Mouse (Mus musculus) forebrain, embryonic 11.5 days (tissue): ENCODE measurements at regions not wholly inside any gene's neighbourhood (a gene's known extent, or its start where the extent isn't known, plus 50 kb on each side); places are given as distances from the start of the nearest gene placed in this dataset.

ENCODE experiments used
- ATAC-seq: fragments of 200-750 bp; cut with Nextera tagmentation; replicated peaks from 2 replicates; pipeline ENCODE4 v1.8.0; 2017; ENCODE audit warnings: moderate TSS enrichment; ENCODE audit not compliant: low FRiP score
- DNase-seq: peaks from one replicate; pipeline ENCODE4 v3.0.0-alpha.2; 2017; ENCODE audit warnings: low spot score
- H3K27ac ChIP-seq: fragments of 300-500 bp; sonication (generic); 2 replicates; pipeline ENCODE4 v1.5.1; 2014; ENCODE audit warnings: low read depth, low read length
- H3K27me3 ChIP-seq: fragments of 300-500 bp; sonication (generic); 2 replicates; pipeline ENCODE4 v1.6.1; 2014; ENCODE audit warnings: mild to moderate bottlenecking, low read length, mixed read lengths; ENCODE audit not compliant: control insufficient read depth, insufficient read depth
- H3K36me3 ChIP-seq: fragments of 300-500 bp; sonication (generic); 2 replicates; pipeline ENCODE4 v1.6.1; 2014; ENCODE audit warnings: mild to moderate bottlenecking, low read length, moderate library complexity, mixed read lengths; ENCODE audit not compliant: control insufficient read depth, insufficient read depth
- H3K4me1 ChIP-seq: fragments of 300-500 bp; sonication (generic); replicated peaks from 2 replicates; pipeline ENCODE4 v1.6.1; 2014; ENCODE audit warnings: low read length, mixed read lengths; ENCODE audit not compliant: control insufficient read depth, insufficient read depth
- H3K4me2 ChIP-seq: fragments of 300-500 bp; sonication (generic); 2 replicates; pipeline ENCODE4 v1.6.1; 2014; ENCODE audit warnings: low read depth, mild to moderate bottlenecking, low read length, moderate library complexity, mixed read lengths; ENCODE audit not compliant: severe bottlenecking
- H3K4me3 ChIP-seq: fragments of 300-500 bp; sonication (generic); 2 replicates; pipeline ENCODE4 v1.5.1; 2014; ENCODE audit warnings: low read depth, low read length
- H3K9ac ChIP-seq: fragments of 300-500 bp; sonication (generic); 2 replicates; pipeline ENCODE4 v1.6.1; 2014; ENCODE audit warnings: low read length
- H3K9me3 ChIP-seq: fragments of 300-500 bp; sonication (generic); 2 replicates; pipeline ENCODE4 v1.6.1; 2016; ENCODE audit warnings: low read length, mixed read lengths; ENCODE audit not compliant: control insufficient read depth
- WGBS: fragments of 180-500 bp; shearing (Covaris S2); extraction: QIAGEN DNeasy Blood & Tissue Kit; methylation state at CpG from one replicate; pipeline ENCODE4 v1.1.7; 2014; 5-methylcytosine and 5-hydroxymethylcytosine counted together

DNA sequence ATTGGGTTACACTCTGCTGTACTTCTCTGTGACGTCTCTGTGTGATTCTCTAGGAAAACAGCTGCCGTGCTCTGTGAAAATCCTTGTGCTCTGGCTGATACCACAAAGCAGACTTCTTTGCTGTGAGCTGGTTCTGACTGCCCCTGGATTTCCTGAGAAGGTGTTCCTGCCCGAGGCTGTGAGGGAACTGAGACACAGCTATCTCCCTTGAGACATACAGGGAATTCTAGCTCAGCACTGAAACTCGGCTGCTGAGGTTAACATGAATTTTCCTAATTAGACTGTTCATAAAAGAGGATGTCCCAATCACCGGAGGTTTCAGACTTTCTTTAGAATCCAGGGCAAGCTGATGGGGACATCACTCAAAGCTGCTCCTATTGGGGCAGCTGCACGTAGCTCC, 233.4 kb upstream of the Bmper start:
- H3K9ac ChIP-seq: no peak overlapping the region
- 72% methylated on average over 6 of the region's 6 CpGs for WGBS
- H3K27me3 ChIP-seq: no peaks in the 10 kb centered on the region
- DNase-seq (no peak), ATAC-seq (no peak)
- no peak overlapping the region for H3K4me3 ChIP-seq
- H3K27ac ChIP-seq: no peak overlapping the region
- no peaks in the 10 kb centered on the region for H3K36me3 ChIP-seq
- H3K4me2 ChIP-seq: no peak overlapping the region
- no peaks in the 10 kb centered on the region for H3K4me1 ChIP-seq
- no peaks in the 10 kb centered on the region for H3K9me3 ChIP-seq

DNA sequence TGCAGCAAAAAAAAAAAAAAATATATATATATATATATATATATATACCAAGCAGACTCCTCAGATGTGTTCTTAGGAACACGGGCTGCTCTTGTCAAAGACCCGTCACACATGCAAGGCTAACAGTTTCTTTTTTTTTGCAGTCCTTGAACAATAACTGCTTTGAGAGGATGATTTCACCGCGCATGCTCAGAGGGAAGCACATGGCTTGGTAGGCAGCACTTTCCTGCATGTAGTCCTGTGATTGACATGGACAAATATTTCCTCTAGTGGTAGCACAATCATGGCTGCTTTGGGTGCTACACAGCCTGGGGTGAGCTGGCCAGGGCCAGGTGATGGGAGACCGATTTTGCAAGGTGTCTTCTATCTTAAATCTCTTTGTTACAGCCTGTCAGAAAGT, 229.3 kb upstream of the Bmper start:
- Histone ChIP-seq H3K27me3 (no peaks in the 10 kb centered on the region), H3K4me2 (no peak overlapping the region), H3K36me3 (no peaks in the 10 kb centered on the region), H3K9ac (no peak overlapping the region), H3K27ac (no peak overlapping the region), H3K9me3 (no peaks in the 10 kb centered on the region), H3K4me3 (no peak overlapping the region), H3K4me1 (no peaks in the 10 kb centered on the region)
- DNase-seq (no peak), ATAC-seq (no peak)
- WGBS: 84% methylated on average over 5 of the region's 5 CpGs

DNA sequence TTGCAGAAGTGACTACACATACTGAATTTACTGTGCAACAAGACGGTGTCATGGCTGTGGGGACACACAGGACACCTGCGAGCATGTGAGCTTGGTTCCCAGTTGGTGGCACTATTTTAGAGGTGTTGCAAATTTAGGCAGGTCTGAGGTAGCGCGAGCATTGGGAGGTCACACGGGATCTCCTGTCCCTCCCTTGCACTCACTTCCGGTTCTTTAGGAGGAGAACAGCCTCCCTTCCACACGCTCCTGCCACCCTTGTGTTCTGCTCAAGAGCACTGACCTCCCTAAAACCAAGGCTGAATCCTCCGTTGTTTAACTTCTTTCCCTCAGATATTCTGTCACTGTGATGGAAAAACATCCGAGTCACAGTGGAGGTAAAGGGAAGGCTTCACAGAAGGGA, 227.3 kb upstream of the Bmper start:
- Histone ChIP-seq H3K4me3 (no peak overlapping the region), H3K27ac (no peak overlapping the region), H3K4me1 (no peaks in the 10 kb centered on the region), H3K9me3 (no peaks in the 10 kb centered on the region), H3K27me3 (no peaks in the 10 kb centered on the region; the same call in 1 of the 2 replicates), H3K4me2 (no peak overlapping the region), H3K9ac (no peak overlapping the region), H3K36me3 (no peaks in the 10 kb centered on the region)
- ATAC-seq: no peak
- no peak for DNase-seq
- WGBS: 76% methylated on average over 9 of the region's 9 CpGs

DNA sequence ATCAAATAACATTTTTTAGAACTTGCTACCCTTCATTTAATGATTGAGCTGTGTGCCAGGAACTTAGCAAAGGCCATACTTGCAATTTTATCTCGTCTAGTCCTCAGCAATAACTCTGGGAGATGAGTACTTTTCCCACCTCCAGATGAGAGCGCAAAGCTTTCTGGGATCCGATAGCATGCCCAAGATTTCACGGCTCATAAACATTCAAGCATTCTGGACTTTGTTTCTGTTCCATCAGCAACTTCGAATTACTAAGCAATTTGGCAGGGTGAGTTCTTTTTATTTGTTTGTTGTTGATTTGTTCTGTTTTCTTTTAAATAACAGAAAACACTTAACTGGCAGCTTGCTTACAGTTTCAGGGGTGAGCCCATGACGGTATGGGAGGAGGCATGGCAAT, 224.6 kb upstream of the Bmper start:
- H3K36me3 ChIP-seq: no peaks in the 10 kb centered on the region
- no peak overlapping the region for H3K4me3 ChIP-seq
- H3K27me3 ChIP-seq: no peaks in the 10 kb centered on the region; the same call in 1 of the 2 replicates
- no peak overlapping the region for H3K27ac ChIP-seq
- no peak overlapping the region for H3K9ac ChIP-seq
- H3K9me3 ChIP-seq: no peaks in the 10 kb centered on the region
- 92% methylated on average over 6 of the region's 6 CpGs for WGBS
- no peak overlapping the region for H3K4me2 ChIP-seq
- no peaks in the 10 kb centered on the region for H3K4me1 ChIP-seq
- DNase-seq (no peak), ATAC-seq (no peak)

DNA sequence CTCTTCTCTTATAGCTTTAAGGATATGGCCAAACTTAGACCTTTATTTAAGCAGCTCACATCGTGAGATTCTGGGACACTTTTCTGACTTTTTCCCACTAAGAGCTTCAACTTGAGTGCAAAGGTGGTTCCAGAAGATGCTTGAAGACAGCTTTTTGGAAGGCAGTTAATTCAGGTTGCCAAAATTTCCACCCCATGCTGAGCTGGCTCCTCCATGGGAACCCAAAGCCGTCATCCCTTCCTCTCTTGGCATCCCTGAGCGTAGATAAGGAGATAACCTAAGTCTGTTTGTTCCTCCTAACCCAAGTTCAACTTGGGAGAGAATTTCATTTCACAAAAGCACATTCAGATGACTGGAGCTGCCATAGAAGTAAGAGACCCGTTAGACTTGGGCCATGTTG, 223.7 kb upstream of the Bmper start:
- no peaks in the 10 kb centered on the region; the same call in 1 of the 2 replicates for H3K27me3 ChIP-seq
- H3K4me2 ChIP-seq: no peak overlapping the region
- 81% methylated on average over 4 of the region's 4 CpGs for WGBS
- no peaks in the 10 kb centered on the region for H3K36me3 ChIP-seq
- H3K4me3 ChIP-seq: no peak overlapping the region
- H3K27ac ChIP-seq: no peak overlapping the region
- H3K9me3 ChIP-seq: no peaks in the 10 kb centered on the region
- ATAC-seq: no peak
- no peaks in the 10 kb centered on the region for H3K4me1 ChIP-seq
- DNase-seq: no peak
- H3K9ac ChIP-seq: no peak overlapping the region

DNA sequence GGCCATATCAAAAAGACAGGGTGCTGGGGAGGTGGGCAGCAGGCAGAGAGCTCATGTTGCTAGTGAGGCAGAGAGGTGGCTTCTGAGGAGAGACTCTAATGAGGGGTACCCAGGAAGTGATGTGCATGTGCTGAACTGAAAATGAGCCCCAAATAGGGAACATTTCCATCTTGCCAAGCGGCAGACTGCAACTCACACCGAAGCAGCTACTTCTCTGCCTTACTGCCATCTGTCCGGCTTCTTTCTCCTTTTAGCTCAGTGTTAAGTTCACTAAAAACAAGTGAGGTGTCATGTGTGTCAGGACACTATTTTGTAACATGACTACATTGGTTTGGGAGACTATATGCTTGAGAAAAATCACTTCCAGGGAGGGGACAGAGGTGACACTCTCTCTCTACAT, 222.7 kb upstream of the Bmper start:
- no peaks in the 10 kb centered on the region for H3K9me3 ChIP-seq
- no peaks in the 10 kb centered on the region for H3K36me3 ChIP-seq
- no peak overlapping the region for H3K4me2 ChIP-seq
- no peaks in the 10 kb centered on the region for H3K4me1 ChIP-seq
- no peak for DNase-seq
- 83% methylated on average over 3 of the region's 3 CpGs for WGBS
- ATAC-seq: no peak
- no peak overlapping the region for H3K27ac ChIP-seq
- H3K27me3 ChIP-seq: no peaks in the 10 kb centered on the region; the same call in 1 of the 2 replicates
- H3K9ac ChIP-seq: no peak overlapping the region
- H3K4me3 ChIP-seq: no peak overlapping the region

DNA sequence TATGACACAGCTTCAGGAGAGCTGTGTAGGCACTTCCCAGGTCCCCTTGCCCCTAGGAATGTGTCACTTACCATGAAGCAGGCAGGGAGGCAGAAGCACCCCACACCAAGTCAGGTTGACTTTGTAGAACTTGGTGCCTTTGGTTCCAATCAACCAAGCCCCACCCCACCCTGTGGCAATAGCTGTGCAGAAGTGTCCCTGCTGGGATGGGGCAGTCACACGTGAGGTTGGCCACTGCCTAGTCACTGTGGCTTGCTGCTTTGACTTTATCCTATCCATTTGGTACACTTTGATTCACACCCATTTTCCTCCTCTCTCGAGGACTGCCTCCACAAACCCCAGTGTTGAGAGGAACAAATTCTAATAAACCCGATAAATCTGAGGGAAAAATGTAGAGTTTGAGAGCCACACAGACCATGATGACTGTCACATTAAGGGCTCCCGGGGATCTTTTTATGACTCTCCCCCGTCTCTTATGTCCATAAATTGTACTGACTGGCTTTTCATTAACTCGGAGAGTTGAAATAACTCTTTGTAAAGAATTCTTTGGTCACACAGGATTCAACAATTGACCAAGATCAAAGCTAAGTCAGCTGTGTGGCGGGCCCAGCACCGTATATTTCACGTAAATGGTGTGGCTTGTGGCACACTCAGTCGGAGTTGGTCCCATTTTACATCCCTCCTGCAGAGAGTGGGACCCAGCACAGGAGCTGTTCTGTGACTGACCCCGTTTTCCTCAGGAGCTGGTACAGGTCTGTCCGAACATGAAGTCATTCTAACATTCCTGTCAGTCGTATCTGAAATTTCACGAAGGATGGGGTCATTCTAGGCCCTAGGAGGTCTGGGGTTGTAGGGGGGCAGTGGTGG, 219.4 kb upstream of the Bmper start:
- H3K4me3 ChIP-seq: no peak overlapping the region
- H3K36me3 ChIP-seq: no peaks in the 10 kb centered on the region
- no peaks in the 10 kb centered on the region for H3K9me3 ChIP-seq
- no peaks in the 10 kb centered on the region for H3K4me1 ChIP-seq
- no peak overlapping the region for H3K27ac ChIP-seq
- WGBS: 74% methylated on average over 14 of the region's 14 CpGs
- DNase-seq: no peak
- H3K4me2 ChIP-seq: no peak overlapping the region
- ATAC-seq: no peak
- no peak overlapping the region for H3K9ac ChIP-seq
- peaks cover 18% of the 10 kb centered on the region for H3K27me3 ChIP-seq

DNA sequence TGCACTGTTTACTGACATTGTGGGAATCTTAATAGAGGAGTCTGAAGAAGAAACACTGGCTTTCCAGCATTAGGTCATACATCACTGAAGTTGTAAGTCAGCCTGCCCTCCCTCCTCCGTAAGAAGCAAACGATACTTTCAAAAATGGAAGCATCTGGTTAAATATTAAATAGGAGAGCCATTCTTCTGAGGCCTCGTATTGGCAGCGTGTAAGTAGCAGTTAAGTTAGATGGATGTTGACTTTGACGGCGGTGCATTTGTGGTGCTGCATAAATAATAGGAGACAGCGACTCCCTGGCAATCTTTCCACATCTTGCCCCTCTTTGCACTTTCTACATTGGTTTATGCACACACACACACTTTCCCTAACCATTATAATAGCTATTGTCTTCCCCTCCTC, 217.9 kb upstream of the Bmper start:
- DNase-seq: no peak
- Histone ChIP-seq H3K9ac (no peak overlapping the region), H3K9me3 (no peaks in the 10 kb centered on the region), H3K36me3 (no peaks in the 10 kb centered on the region), H3K27ac (no peak overlapping the region), H3K4me1 (peaks cover 8% of the 10 kb centered on the region), H3K4me2 (no peak overlapping the region), H3K4me3 (no peak overlapping the region), H3K27me3 (peaks cover 27% of the 10 kb centered on the region)
- ATAC-seq: no peak
- WGBS: 81% methylated on average over 7 of the region's 7 CpGs
